Mouse (Mus musculus): ENCODE data around the gene Top2a. TPM values are rescaled to one million over a fixed set of nuclear protein-coding genes. Genes with fewer than 3 reads are reported as not detected.
A peak's percentile ranks its signal among the peaks of the same experiment; 100 is the strongest.

The Top2a gene
- total RNA-seq, 1 experiment from 2014 or later, result 70.5 TPM

- peak; percentile 79 for DNase-seq
Observed at GRCm38 (mm10) chr11:98949958-98950460, 74.0 kb downstream of the Top2a start.

GRCm38 (mm10) chr11:98949242-98949957, 74.6 kb downstream of the Top2a start:
- no peak for DNase-seq

GRCm38 (mm10) chr11:98947969-98948569, 75.9 kb downstream of the Top2a start:
- no peak for DNase-seq

GRCm38 (mm10) chr11:98945605-98945977, 78.4 kb downstream of the Top2a start:
- peak; percentile 85 for DNase-seq

GRCm38 (mm10) chr11:98944897-98945604, 78.9 kb downstream of the Top2a start:
- DNase-seq, result peak; percentile 13

GRCm38 (mm10) chr11:98943741-98944461, 80.1 kb downstream of the Top2a start:
- peak; percentile 62 for DNase-seq

Other genes with a start within 250 kb of the Top2a start
- 32.9 and 51.0 TPM in 2 replicates for gene Nr1d1, start 248.9 kb downstream of the Top2a start, total RNA-seq (2021)
- gene Msl1, start 228.7 kb downstream of the Top2a start, total RNA-seq (2021), result 88.5 and 88.7 TPM in 2 replicates
- 37.8 and 38.8 TPM in 2 replicates for gene Casc3, start 219.3 kb downstream of the Top2a start, total RNA-seq (2021)
- gene Rapgefl1, start 187.4 kb downstream of the Top2a start, total RNA-seq (2021), result 0.79 and 0.93 TPM in 2 replicates
- 16.6 and 21.3 TPM in 2 replicates for gene Wipf2, start 160.6 kb downstream of the Top2a start, total RNA-seq (2021)
- gene Cdc6, start 116.4 kb downstream of the Top2a start, total RNA-seq (2021), result 3.5 and 5.8 TPM in 2 replicates
- gene Rara, start 96.4 kb downstream of the Top2a start, total RNA-seq (2021), result 24.5 and 29.3 TPM in 2 replicates
- not detected in 2 replicates for gene Gjd3, start 41.2 kb downstream of the Top2a start, total RNA-seq (2021)
- 112 and 219 TPM in 2 replicates for gene Igfbp4, start 17.1 kb upstream of the Top2a start, total RNA-seq (2021)
- 0.52 and 0.90 TPM in 2 replicates for gene Tns4, start 65.1 kb upstream of the Top2a start, total RNA-seq (2021)
- gene Ccr7, start 130.9 kb upstream of the Top2a start, total RNA-seq (2021), result 0.48 and 10.5 TPM in 2 replicates
- gene Smarce1, start 206.8 kb upstream of the Top2a start, total RNA-seq (2021), result 77.0 and 93.4 TPM in 2 replicates
- 1.3 and 2.9 TPM in 2 replicates for gene Krt222, start 219.9 kb upstream of the Top2a start, total RNA-seq (2021)